Mouse (Mus musculus) cerebellum, adult 2 months (tissue): ENCODE measurements around the gene Olfr522.

ENCODE experiments used
- CTCF ChIP-seq: fragments of 200-500 bp; IDR thresholded peaks from 2 replicates; pipeline ENCODE4 v1.5.1; 2011; ENCODE audit warnings: low read depth, mild to moderate bottlenecking, control low read depth, low read length, moderate library complexity, borderline replicate concordance; ENCODE audit not compliant: insufficient read depth
- POLR2A ChIP-seq: fragments of 200-500 bp; IDR thresholded peaks from 2 replicates; pipeline ENCODE4 v1.6.1; 2011; ENCODE audit warnings: low read length, control low read depth, borderline replicate concordance; ENCODE audit not compliant: insufficient read depth

DNA sequence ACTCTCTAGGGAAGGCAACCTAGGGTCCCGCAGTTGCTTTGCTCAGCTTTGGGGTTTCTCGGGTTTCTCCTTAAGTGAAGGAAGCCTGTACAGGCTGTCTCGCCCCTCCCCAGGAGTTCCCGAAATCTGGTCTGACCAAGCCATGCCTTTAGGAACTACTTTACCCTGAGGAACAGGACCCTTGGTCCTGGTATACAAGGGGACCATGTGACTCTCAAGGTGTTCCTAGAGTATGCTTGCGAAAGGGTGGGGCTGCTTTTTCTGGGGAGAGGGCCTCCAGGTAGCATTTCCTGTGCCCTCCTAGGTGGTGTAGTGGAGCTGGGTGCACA is 38.6 kb downstream of the Olfr522 start:
- TF ChIP-seq POLR2A (no peak), CTCF (no peak)
